Mouse (Mus musculus): ENCODE data around the gene Etfbkmt.

GRCm38 (mm10) chr6:149179064-149179463 lies 39.4 kb downstream of the Etfbkmt start:
- no peak for TF ChIP-seq POLR2A (IDR thresholded peaks at IDR 0.05; ENCODE audit: insufficient read depth, low read length)
- no peak for TF ChIP-seq CTCF (IDR thresholded peaks at IDR 0.05; ENCODE audit: low read depth, low read length)
- TF ChIP-seq EP300 (IDR thresholded peaks at IDR 0.05; ENCODE audit: insufficient read depth, low read depth, low read length): no peak
